Mouse (Mus musculus): ENCODE results near the gene Dnajc2. TPM values are rescaled to one million over a fixed set of nuclear protein-coding genes. Genes with fewer than 3 reads are reported as not detected.

Dnajc2 gene
- polyA plus RNA-seq (2015; fragmentation: Illumina TruSeq; extraction: RNeasy Lipid Tissue Mini Kit (QIAGEN cat#74804); ENCODE audit: insufficient read depth, low read depth, low replicate concordance) = 6.2 TPM

GRCm38 (mm10) chr5:21785053-21785452 lies at the start of gene Dnajc2, which contains the start of gene Psmc2:
Gene Dnajc2 (minus strand): TSS chr5:21785251.
Gene Psmc2 (plus strand): TSS chr5:21785283.

GRCm38 (mm10) chr5:21736956-21737585 lies 48.0 kb downstream of the Dnajc2 start, which contains the start of gene Pmpcb:
Gene Pmpcb (plus strand): TSS chr5:21737141.

Other genes starting within 250 kb of the Dnajc2 start
- 1.6 TPM for gene Lrrc17, start 241.7 kb downstream of the Dnajc2 start, polyA plus RNA-seq (2015; fragmentation: Illumina TruSeq; extraction: RNeasy Lipid Tissue Mini Kit (QIAGEN cat#74804); ENCODE audit: insufficient read depth, low read depth, low replicate concordance)
- gene Fbxl13, start 139.6 kb downstream of the Dnajc2 start, polyA plus RNA-seq (2015; fragmentation: Illumina TruSeq; extraction: RNeasy Lipid Tissue Mini Kit (QIAGEN cat#74804); ENCODE audit: insufficient read depth, low read depth, low replicate concordance) = not detected
- gene Armc10, start 139.4 kb downstream of the Dnajc2 start, polyA plus RNA-seq (2015; fragmentation: Illumina TruSeq; extraction: RNeasy Lipid Tissue Mini Kit (QIAGEN cat#74804); ENCODE audit: insufficient read depth, low read depth, low replicate concordance) = 6.8 TPM
- 1.5 TPM for gene Napepld, start 83.9 kb downstream of the Dnajc2 start, polyA plus RNA-seq (2015; fragmentation: Illumina TruSeq; extraction: RNeasy Lipid Tissue Mini Kit (QIAGEN cat#74804); ENCODE audit: insufficient read depth, low read depth, low replicate concordance)
- 25.9 TPM for gene Pmpcb, start 48.1 kb downstream of the Dnajc2 start, polyA plus RNA-seq (2015; fragmentation: Illumina TruSeq; extraction: RNeasy Lipid Tissue Mini Kit (QIAGEN cat#74804); ENCODE audit: insufficient read depth, low read depth, low replicate concordance)
- gene Psmc2, start within 50 bp of the Dnajc2 start, polyA plus RNA-seq (2015; fragmentation: Illumina TruSeq; extraction: RNeasy Lipid Tissue Mini Kit (QIAGEN cat#74804); ENCODE audit: insufficient read depth, low read depth, low replicate concordance) = 19.3 TPM
- gene Slc26a5, start 80.4 kb upstream of the Dnajc2 start, polyA plus RNA-seq (2015; fragmentation: Illumina TruSeq; extraction: RNeasy Lipid Tissue Mini Kit (QIAGEN cat#74804); ENCODE audit: insufficient read depth, low read depth, low replicate concordance) = not detected

Measured in pancreas, adult 10 weeks (tissue).